Mouse (Mus musculus): ENCODE results near the gene Gm21987.
"Not testable (repeated sequence)": the region's sequence is repeated elsewhere in the genome, so short reads cannot be mapped to it uniquely, and the experiment has no call there.

The Gm21987 gene

GRCm38 (mm10) chr16:38346529-38347325, at the start of gene Gm21987, which contains the start of gene Cox17:
Gene Gm21987, plus strand, starts transcription at chr16:38347040.
Gene Cox17, plus strand, starts transcription at chr16:38346991.
- peak; percentile 88 to 90 for DNase-seq (ENCODE audit: low spot score in 2 of 2)

- no peak for DNase-seq (ENCODE audit: low spot score in 2 of 2)
Observed at GRCm38 (mm10) chr16:38298410-38298809, 48.4 kb upstream of the Gm21987 start.

- no peak for DNase-seq (ENCODE audit: low spot score in 2 of 2)
Observed at GRCm38 (mm10) chr16:38302367-38302766, 44.5 kb upstream of the Gm21987 start.

- no peak for DNase-seq (ENCODE audit: low spot score in 2 of 2)
Observed at GRCm38 (mm10) chr16:38304460-38305194, 42.2 kb upstream of the Gm21987 start.

DNA sequence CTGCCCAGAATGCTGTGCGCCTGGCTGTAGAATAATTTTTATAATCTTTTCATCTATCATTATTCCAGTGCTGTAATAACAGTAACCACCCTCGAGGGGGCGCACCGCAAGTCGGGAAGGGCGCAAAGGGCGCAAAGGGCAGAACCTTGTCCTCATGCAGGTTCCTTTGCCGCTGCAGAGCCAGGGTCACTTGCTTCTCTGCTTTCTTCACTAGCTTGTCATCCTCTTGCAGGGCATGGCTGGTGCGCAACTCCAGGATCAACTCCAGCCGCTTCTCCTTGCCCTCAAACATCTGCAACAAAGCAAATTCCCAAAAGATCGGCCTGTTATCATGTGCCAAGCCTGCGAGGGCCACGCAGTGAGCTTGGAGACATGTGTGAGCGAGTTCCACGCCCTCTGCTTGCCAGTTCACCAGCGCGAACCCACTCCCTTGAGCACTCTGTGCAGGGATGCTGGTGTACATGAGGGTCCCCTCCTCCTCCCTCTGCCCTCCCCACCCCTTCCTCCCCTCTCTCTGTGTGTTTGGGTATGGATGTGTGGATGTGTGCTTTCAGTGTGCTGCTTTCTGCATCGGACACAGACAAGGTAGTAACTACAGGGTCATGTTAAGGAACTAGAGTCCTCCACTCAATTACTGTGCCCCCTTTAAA, 40.1 kb upstream of the Gm21987 start:
- DNase-seq (ENCODE audit: low spot score in 2 of 2) = no peak

GRCm38 (mm10) chr16:38307221-38307605, 39.6 kb upstream of the Gm21987 start:
- DNase-seq (ENCODE audit: low spot score in 2 of 2) = no peak

DNA sequence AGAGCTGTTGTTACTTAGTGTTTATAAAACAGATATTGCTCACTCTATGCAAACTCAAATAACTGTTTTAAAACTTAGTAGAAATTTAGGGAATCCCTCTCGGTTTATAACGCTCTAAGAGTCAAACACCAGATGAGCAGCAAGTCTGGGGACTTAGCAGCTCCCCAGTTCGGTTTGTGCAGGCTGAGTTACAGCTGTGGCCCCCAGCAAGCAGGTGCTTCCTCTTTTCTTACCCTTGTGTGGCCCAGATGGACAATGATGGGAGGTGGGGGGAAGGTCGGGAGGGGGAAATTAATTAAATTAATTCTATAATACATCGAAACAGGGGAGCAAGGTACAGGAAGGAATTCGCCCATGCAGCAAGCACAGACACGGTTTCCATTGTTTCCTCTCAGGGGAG, 39.2 kb upstream of the Gm21987 start:
- DNase-seq (ENCODE audit: low spot score in 2 of 2) = no peak

- DNase-seq (ENCODE audit: low spot score in 2 of 2) = no peak
Observed at GRCm38 (mm10) chr16:38308195-38308594, 38.6 kb upstream of the Gm21987 start.

GRCm38 (mm10) chr16:38318492-38318891, 28.3 kb upstream of the Gm21987 start:
- DNase-seq (ENCODE audit: low spot score in 2 of 2) = no peak

DNA sequence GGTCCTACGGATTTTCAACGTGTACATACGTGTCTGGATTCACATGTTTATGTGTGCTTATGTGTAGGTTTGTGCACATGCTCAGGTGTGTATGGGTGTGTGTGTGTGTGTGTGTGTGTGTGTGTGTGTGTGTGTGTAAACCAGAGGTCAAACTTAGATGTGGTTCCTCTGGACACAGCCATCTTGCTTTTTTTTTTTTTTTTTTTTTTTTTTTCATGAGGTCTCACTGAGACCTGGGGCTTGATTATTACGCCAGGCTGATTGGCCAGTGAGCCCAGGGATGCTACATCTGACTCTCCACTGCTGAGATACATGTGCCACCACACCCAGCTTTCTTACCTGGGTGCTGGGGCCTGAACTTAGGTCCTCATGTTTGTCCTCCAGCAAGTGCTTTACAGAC, 27.8 kb upstream of the Gm21987 start:
- DNase-seq (ENCODE audit: low spot score in 2 of 2) = no peak

- no peak for DNase-seq (ENCODE audit: low spot score in 2 of 2)
Observed at GRCm38 (mm10) chr16:38321452-38321935, 25.3 kb upstream of the Gm21987 start.

GRCm38 (mm10) chr16:38324311-38324710, 22.5 kb upstream of the Gm21987 start:
- DNase-seq (ENCODE audit: low spot score in 2 of 2) = no peak

- DNase-seq (ENCODE audit: low spot score in 2 of 2) = no peak
Observed at GRCm38 (mm10) chr16:38326778-38327397, 20.0 kb upstream of the Gm21987 start.

DNA sequence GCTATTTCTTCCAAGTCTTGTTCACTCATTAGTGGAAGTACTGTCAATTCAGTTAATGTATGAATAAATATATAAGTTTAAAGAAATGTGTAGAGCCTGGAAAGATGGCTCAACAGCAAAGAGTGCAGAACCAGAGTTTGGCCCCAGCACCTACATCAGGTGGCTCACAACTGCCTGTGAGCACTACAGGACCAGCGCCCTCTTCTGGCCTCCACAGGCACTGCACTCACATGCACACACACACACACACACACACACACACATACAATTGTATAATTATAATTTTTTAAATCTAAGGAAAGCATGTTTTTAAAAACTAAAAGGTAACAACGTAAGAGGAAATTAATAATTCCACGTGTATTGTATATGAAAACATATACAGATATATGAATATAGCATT, 17.5 kb upstream of the Gm21987 start:
- no peak for DNase-seq (ENCODE audit: low spot score in 2 of 2)

GRCm38 (mm10) chr16:38334431-38334830, 12.4 kb upstream of the Gm21987 start:
- no peak for DNase-seq (ENCODE audit: low spot score in 2 of 2)

DNA sequence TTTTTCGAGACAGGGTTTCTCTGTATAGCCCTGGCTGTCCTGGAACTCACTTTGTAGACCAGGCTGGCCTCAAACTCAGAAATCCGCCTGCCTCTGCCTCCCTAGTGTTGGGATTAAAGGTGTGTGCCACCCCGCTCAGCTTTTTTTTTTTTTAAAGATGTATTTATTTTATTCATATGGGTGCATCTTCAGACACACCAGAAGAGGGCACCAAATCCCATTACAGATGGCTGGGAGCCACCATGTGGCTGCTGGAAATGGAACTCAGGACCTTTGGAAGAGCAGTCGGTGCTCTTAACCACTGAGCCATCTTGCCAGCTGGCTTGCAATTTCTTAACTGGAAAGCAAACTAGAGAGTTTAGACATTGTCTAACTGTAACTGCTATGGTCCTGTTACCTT, 8.8 kb upstream of the Gm21987 start:
- DNase-seq (ENCODE audit: low spot score in 2 of 2) = not testable (repeated sequence)

DNA sequence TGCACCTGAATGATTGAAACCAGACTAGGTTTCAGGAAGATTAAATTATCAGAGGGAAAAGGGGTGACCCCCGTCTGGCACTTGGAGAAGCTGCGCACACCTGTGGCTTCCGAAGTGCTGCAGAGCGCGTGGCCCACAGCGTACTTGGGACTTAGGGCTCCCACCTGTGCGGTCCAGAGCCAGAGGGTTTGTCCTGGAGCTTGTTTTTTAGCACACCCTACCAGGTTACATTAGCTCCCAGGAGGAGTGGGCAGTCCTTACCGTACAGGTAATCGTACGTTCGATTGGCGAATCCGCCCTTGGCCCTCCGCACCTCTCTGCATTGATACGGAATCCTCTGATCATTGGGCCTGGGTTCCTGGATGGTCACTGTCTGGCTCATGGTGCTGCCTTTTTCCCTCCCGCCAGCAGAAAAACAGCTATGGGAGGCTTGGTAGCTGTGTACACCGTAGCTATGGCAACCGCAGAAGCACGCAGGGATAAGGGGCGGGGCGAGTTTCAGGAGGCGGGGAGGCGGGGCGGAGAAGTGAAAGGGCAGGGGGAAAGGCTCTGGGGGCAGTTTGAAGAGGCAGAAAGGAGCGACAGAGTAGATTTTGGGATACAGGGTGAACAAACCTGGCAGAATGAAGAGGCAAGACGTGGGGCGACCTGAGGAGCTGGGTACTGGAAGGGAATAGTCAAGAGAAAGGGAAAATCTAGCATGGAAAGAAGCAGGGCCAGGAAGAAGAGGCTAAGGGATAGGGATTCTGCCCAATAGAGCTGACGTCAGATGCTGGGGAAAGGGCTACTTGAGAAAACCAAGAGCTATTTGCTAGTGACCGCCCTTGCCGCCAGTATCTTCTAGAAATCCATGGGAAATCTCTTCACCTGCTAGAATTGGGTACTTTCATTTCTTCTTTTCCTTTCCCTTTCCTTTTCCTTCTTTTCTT, 5.2 kb upstream of the Gm21987 start, which contains the start of gene Maats1:
Maats1 (minus strand) TSS at position 748 of the 929 bp plus-strand sequence.
- DNase-seq (ENCODE audit: low spot score in 2 of 2) = peak; percentile 67 to 88

DNA sequence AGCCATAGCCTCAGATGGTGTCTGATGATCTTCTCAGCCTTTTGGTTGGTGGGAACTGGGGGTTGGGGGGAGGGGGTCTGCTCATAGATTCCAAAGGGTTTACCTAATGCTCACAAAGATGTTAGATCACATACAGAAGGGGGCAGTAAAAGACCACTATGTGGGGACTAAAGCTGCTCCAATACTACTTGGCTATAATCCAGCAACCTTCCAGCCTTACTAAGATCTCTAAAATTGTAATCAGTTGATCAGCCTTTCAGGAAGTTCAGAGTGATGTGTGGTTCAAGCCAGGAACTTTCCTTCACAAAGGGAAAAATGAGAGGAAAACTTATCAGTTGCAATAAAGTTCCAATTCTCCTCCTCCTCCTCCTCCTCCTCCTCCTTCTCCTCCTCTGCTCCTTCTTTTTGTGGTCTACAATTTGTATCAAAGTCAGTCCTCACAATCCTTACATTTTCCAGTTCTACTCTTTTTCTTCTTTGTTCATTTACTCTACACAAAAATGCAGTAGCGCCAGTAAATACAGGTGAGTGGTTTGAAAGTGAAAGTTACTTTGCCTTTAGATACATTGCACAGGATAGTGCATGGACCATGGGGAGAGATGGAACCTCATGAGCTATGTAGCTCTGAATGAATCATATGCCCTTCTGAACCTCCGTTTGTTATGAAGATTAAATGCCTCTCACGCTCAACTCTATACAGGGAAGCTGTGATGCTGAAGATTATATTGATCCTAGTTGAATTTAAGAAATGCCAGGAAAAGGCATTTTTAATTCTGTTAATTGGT, 1.7 kb upstream of the Gm21987 start:
- no peak for DNase-seq (ENCODE audit: low spot score in 2 of 2)

- no peak for DNase-seq (ENCODE audit: low spot score in 2 of 2)
Observed at GRCm38 (mm10) chr16:38347588-38347987, 748 bp downstream of the Gm21987 start.

- DNase-seq (ENCODE audit: low spot score in 2 of 2) = no peak
Observed at GRCm38 (mm10) chr16:38348217-38348761, 1.4 kb downstream of the Gm21987 start.
